16 mouse cellular contexts compared by ENCODE assay signal in the genomic region with DNA sequence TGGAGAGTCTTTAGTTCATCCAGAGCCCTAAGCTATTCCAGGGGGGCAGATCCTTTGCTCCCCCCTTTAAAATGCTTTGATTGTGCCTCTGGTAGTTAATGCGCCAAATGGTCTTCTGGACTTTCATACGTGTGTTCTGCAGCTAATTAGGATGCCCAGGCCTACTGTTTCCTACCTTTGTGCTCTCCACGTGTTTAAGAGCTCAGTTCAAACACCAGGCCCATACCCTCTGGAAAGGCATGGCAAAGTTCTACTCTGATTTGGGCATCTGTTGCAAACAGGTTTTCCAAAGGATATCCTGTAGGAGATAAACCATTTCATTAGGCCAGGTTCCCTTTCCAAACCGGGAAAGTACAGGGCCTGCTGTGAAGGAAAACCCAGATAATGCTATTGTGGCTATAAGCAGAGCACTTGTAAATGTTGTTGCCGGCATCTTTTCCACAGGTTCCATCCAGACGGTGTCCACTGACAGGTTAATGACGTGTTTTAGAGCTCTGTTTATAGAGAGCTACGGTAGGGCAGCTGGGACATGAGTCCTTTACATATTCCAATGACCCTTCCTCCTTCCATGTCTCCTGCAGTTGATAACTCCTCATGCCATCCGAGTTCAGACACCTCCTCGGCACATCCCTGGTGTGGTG.
DNase-seq lines count a peak whose midpoint lies in the region; ATAC-seq and TF ChIP-seq lines count a peak whose summit lies in the region.
"Had no signal": no experiment of that assay in that cellular context is flagged by ENCODE, and none has a peak within 500 bp of the region (broad histone marks: within the 10 kb centered on the region; RNA-seq: fewer than 3 reads in every experiment).

No protein-coding gene starts in this region.

- ATAC-seq in heart, postnatal 0 days (ENCODE audit: insufficient read depth, low read depth) = peak; percentile 36; the same call in 1 of the 2 replicates
- ATAC-seq in neural tube, embryonic 15.5 days (ENCODE audit: low FRiP score) = no peak
- ATAC-seq in erythroblast, adult 5-6 weeks (replicated peaks; ENCODE audit: low FRiP score, poor library complexity, severe bottlenecking) = no peak
- ATAC-seq: forebrain, embryonic 16.5 days; intestine, embryonic 16.5 days had no signal

- TF ChIP-seq CTCF in heart, adult 2 months (IDR thresholded peaks at IDR 0.05) = no peak
- no peak for TF ChIP-seq CTCF in heart, postnatal 0 days (IDR thresholded peaks at IDR 0.05; ENCODE audit: low read depth)

- TF ChIP-seq POLR2A in heart, adult 2 months (IDR thresholded peaks at IDR 0.05; ENCODE audit: insufficient read depth, low read depth, low read length) = no peak

- H3K4me1 ChIP-seq in heart, adult 2 months (ENCODE audit: control insufficient read depth, insufficient read depth, low read length) = peaks cover 3% of the 10 kb centered on the region; the same call in 1 of the 2 replicates
- H3K4me1 ChIP-seq in heart, postnatal 0 days (ENCODE audit: control insufficient read depth, insufficient read depth) = no peaks in the 10 kb centered on the region
- peaks cover 40% of the 10 kb centered on the region for H3K4me1 ChIP-seq in limb, embryonic 10.5 days
- H3K4me1 ChIP-seq in neural tube, embryonic 15.5 days = peaks cover 17% of the 10 kb centered on the region; the same call in 1 of the 2 replicates
- H3K4me1 ChIP-seq: hindbrain, embryonic 15.5 days had no signal

- WGBS in heart, adult 2 months = 47% methylated on average over 10 of the region's 10 CpGs
- 37% methylated on average over 10 of the region's 10 CpGs for WGBS in heart, postnatal 0 days
- 44% methylated on average over 10 of the region's 10 CpGs for WGBS in limb, embryonic 10.5 days
- WGBS in neural tube, embryonic 15.5 days = 70% methylated on average over 10 of the region's 10 CpGs

- no peak for DNase-seq in heart, adult 2 months
- no peak for DNase-seq in heart, postnatal 36 days
- DNase-seq in heart, postnatal 0 days (ENCODE audit: low spot score) = peak; percentile 22
- DNase-seq in heart, adult 9 months (ENCODE audit: low spot score in 2 of 2) = no peak
- peak; percentile 42 for DNase-seq in limb, embryonic 10.5 days (ENCODE audit: low spot score)
- DNase-seq: cerebellum, adult 2 months; cerebellum, postnatal 10 days; gastrocnemius, postnatal 25 days; heart, adult 18-20 months had no signal

- H3K9ac ChIP-seq in heart, adult 2 months (ENCODE audit: low read depth, low read length) = no peak overlapping the region
- H3K9ac ChIP-seq in heart, postnatal 0 days (replicated peaks; ENCODE audit: low read depth, low read length) = no peak overlapping the region
- no peak overlapping the region for H3K9ac ChIP-seq in neural tube, embryonic 15.5 days (replicated peaks)
- H3K9ac ChIP-seq: forebrain, embryonic 12.5 days; heart, embryonic 13.5 days; hindbrain, embryonic 15.5 days had no signal

- no peaks in the 10 kb centered on the region for H3K27me3 ChIP-seq in heart, adult 2 months (ENCODE audit: control insufficient read depth, insufficient read depth, low read length)
- no peaks in the 10 kb centered on the region for H3K27me3 ChIP-seq in heart, postnatal 0 days (ENCODE audit: control insufficient read depth, insufficient read depth, low read length)
- H3K27me3 ChIP-seq in limb, embryonic 10.5 days (ENCODE audit: low read depth, poor library complexity, severe bottlenecking) = no peaks in the 10 kb centered on the region
- no peaks in the 10 kb centered on the region for H3K27me3 ChIP-seq in neural tube, embryonic 15.5 days (replicated peaks)
- H3K27me3 ChIP-seq: forebrain, embryonic 12.5 days; heart, embryonic 13.5 days; hindbrain, embryonic 15.5 days had no signal

- H3K9me3 ChIP-seq in heart, postnatal 0 days (replicated peaks; ENCODE audit: control insufficient read depth, low read length) = no peaks in the 10 kb centered on the region
- no peaks in the 10 kb centered on the region for H3K9me3 ChIP-seq in limb, embryonic 10.5 days (replicated peaks)
- H3K9me3 ChIP-seq in neural tube, embryonic 15.5 days (replicated peaks) = no peaks in the 10 kb centered on the region
- H3K9me3 ChIP-seq: forebrain, embryonic 12.5 days; heart, embryonic 13.5 days; hindbrain, embryonic 15.5 days had no signal

- H3K4me2 ChIP-seq in heart, postnatal 0 days (ENCODE audit: low read depth, low read length) = no peak overlapping the region
- H3K4me2 ChIP-seq in neural tube, embryonic 15.5 days = no peak overlapping the region
- H3K4me2 ChIP-seq: forebrain, embryonic 12.5 days; heart, embryonic 13.5 days; hindbrain, embryonic 15.5 days had no signal

- intact Hi-C loops in heart, adult 2 months (cut with DNase I) = loop anchor here (5.0 kb wide), 1 partner anchor 312 kb away; no protein-coding TSS in a partner anchor
- intact Hi-C loops in heart, postnatal 36 days (cut with DNase I) = no loop called here

- H3K27ac ChIP-seq in heart, adult 2 months = 0 out of 2 replicates have a peak overlapping the region, but pooled peaks have one; percentile 10
- H3K27ac ChIP-seq in heart, postnatal 0 days (ENCODE audit: low read depth) = no peak overlapping the region
- H3K27ac ChIP-seq in limb, embryonic 10.5 days = peak overlapping the region; percentile 78
- H3K27ac ChIP-seq in neural tube, embryonic 15.5 days (replicated peaks) = 0 out of 2 replicates have a peak overlapping the region, but pooled peaks have one; percentile 42
- H3K27ac ChIP-seq: forebrain, embryonic 12.5 days; heart, embryonic 13.5 days had no signal

- no peak for TF ChIP-seq EP300 in heart, adult 2 months (IDR thresholded peaks at IDR 0.05; ENCODE audit: insufficient read depth, low read depth, low read length)
- no peak for TF ChIP-seq EP300 in heart, postnatal 0 days (IDR thresholded peaks at IDR 0.05; ENCODE audit: low read depth)

- no peaks in the 10 kb centered on the region for H3K79me2 ChIP-seq in heart, adult 2 months (replicated peaks; ENCODE audit: control insufficient read depth, insufficient read depth, low read length)

- no peak overlapping the region for H3K4me3 ChIP-seq in heart, adult 2 months
- H3K4me3 ChIP-seq in heart, postnatal 0 days (ENCODE audit: low read depth, low read length) = no peak overlapping the region
- H3K4me3 ChIP-seq in limb, embryonic 10.5 days = no peak overlapping the region
- no peak overlapping the region for H3K4me3 ChIP-seq in neural tube, embryonic 15.5 days (replicated peaks)
- H3K4me3 ChIP-seq: forebrain, embryonic 12.5 days; heart, embryonic 13.5 days; hindbrain, embryonic 15.5 days had no signal

- H3K36me3 ChIP-seq in heart, adult 2 months (ENCODE audit: control insufficient read depth, insufficient read depth, low read length) = peaks cover 2% of the 10 kb centered on the region
- H3K36me3 ChIP-seq in heart, postnatal 0 days (replicated peaks; ENCODE audit: control insufficient read depth, insufficient read depth, low read length) = no peaks in the 10 kb centered on the region
- H3K36me3 ChIP-seq in limb, embryonic 10.5 days = no peaks in the 10 kb centered on the region
- no peaks in the 10 kb centered on the region for H3K36me3 ChIP-seq in neural tube, embryonic 15.5 days
- H3K36me3 ChIP-seq: forebrain, embryonic 12.5 days; hindbrain, embryonic 15.5 days had no signal

Comparison
In these comparisons a context has a peak if more than half of its experiments do, and no peak if none do; other contexts are left out.
1. DNase-seq: peak in heart, postnatal 0 days (single experiment) and limb, embryonic 10.5 days (single experiment); none in heart, adult 2 months (0 of 2), heart, postnatal 36 days (0 of 2) and heart, adult 9 months (0 of 2).